Mouse (Mus musculus) MEL (cell line): ENCODE data around the gene Slc16a11. TPM values are rescaled to one million over a fixed set of nuclear protein-coding genes. Genes with fewer than 3 reads are reported as not detected.
A peak's percentile ranks its signal among the peaks of the same experiment; 100 is the strongest.

Experiments
- DNase-seq: peaks from one replicate; pipeline ENCODE4 v3.0.0; 2011; ENCODE audit warnings: low read depth, low spot score
- H3K27ac ChIP-seq: 2 replicates; pipeline ENCODE4 v1.5.1; 2012; ENCODE audit warnings: low read depth, mild to moderate bottlenecking, control low read depth, low read length, moderate library complexity; ENCODE audit not compliant: control insufficient read depth
- H3K27me3 ChIP-seq, 2 experiments: fragments of 150-350 bp in 1 of 2; sonication (generic) in 1 of 2; 2 replicates each; pipeline ENCODE4 v1.6.1; 2012; ENCODE audit warnings: low read length in 2 of 2, mild to moderate bottlenecking in 2 of 2, improper control_type of control experiment in 1 of 2, moderate library complexity in 1 of 2; ENCODE audit not compliant: insufficient read depth in 2 of 2, control insufficient read depth in 1 of 2
- H3K36me3 ChIP-seq, 2 experiments: 2 replicates each; pipeline ENCODE4 v1.6.1; 2012 to 2014; ENCODE audit warnings: low read length in 2 of 2, improper control_type of control experiment in 1 of 2, inconsistent platforms in 1 of 2, mild to moderate bottlenecking in 1 of 2; ENCODE audit not compliant: insufficient read depth in 2 of 2, control insufficient read depth in 1 of 2
- H3K4me1 ChIP-seq, 2 experiments: fragments of 150-350 bp in 1 of 2; sonication (generic) in 1 of 2; 2 replicates each; pipeline ENCODE4 v1.6.1; 2012; ENCODE audit warnings: low read length in 2 of 2, improper control_type of control experiment in 1 of 2, mild to moderate bottlenecking in 1 of 2; ENCODE audit not compliant: insufficient read depth in 2 of 2, control insufficient read depth in 1 of 2
- H3K4me3 ChIP-seq, 2 experiments: fragments of 150-350 bp in 1 of 2; sonication (generic) in 1 of 2; 2 replicates each; pipeline ENCODE4 v1.5.1; 2012; ENCODE audit warnings: low read depth in 2 of 2, low read length in 2 of 2, mild to moderate bottlenecking in 2 of 2, moderate library complexity in 2 of 2, control low read depth in 1 of 2, improper control_type of control experiment in 1 of 2; ENCODE audit not compliant: control insufficient read depth in 1 of 2, insufficient read depth in 1 of 2
- H3K79me2 ChIP-seq: 2 replicates; pipeline ENCODE4 v1.6.1; 2012; ENCODE audit warnings: mild to moderate bottlenecking, low read length, moderate library complexity; ENCODE audit not compliant: control insufficient read depth, poor library complexity, insufficient read depth
- H3K9ac ChIP-seq: 2 replicates; pipeline ENCODE4 v1.6.1; 2012; ENCODE audit warnings: low read depth, mild to moderate bottlenecking, control low read depth, low read length, moderate library complexity; ENCODE audit not compliant: control insufficient read depth, poor library complexity, severe bottlenecking
- H3K9me3 ChIP-seq: fragments of 150-350 bp; sonication (generic); replicated peaks from 2 replicates; pipeline ENCODE4 v1.6.1; 2012; ENCODE audit warnings: mild to moderate bottlenecking, low read length, improper control_type of control experiment, moderate library complexity; ENCODE audit not compliant: insufficient read depth
- BHLHE40 ChIP-seq: IDR thresholded peaks from 2 replicates; pipeline ENCODE4 v1.6.1; 2012; ENCODE audit warnings: low read depth, mild to moderate bottlenecking, inconsistent platforms, low read length, improper control_type of control experiment, borderline replicate concordance
- CTCF ChIP-seq, 3 experiments: IDR thresholded peaks in 2 of 3; conservative IDR thresholded peaks in 1 of 3; 2 replicates each; pipeline ENCODE4 v1.5.1; 2011 to 2012; ENCODE audit warnings: low read length in 3 of 3, low read depth in 2 of 3, mild to moderate bottlenecking in 2 of 3, improper control_type of control experiment in 1 of 3, inconsistent platforms in 1 of 3, mixed read lengths in 1 of 3, moderate library complexity in 1 of 3; ENCODE audit not compliant: control insufficient read depth in 1 of 3, insufficient read depth in 1 of 3, poor library complexity in 1 of 3, severe bottlenecking in 1 of 3
- ELF1 ChIP-seq: IDR thresholded peaks from 2 replicates; pipeline ENCODE4 v1.6.1; 2014; ENCODE audit warnings: low read depth, mild to moderate bottlenecking, inconsistent platforms, low read length, improper control_type of control experiment, moderate library complexity
- HCFC1 ChIP-seq: IDR thresholded peaks from 2 replicates; pipeline ENCODE4 v1.6.1; 2012; ENCODE audit warnings: low read depth, mild to moderate bottlenecking, inconsistent platforms, low read length, improper control_type of control experiment, moderate library complexity
- JUND ChIP-seq: IDR thresholded peaks from 2 replicates; pipeline ENCODE4 v1.6.1; 2011; ENCODE audit warnings: low read depth, mild to moderate bottlenecking, improper control_type of control experiment, low read length
- MAFK ChIP-seq: IDR thresholded peaks from 2 replicates; pipeline ENCODE4 v1.6.1; 2011; ENCODE audit warnings: low read depth, mild to moderate bottlenecking, low read length, improper control_type of control experiment, borderline replicate concordance
- MAX ChIP-seq: IDR thresholded peaks from 2 replicates; pipeline ENCODE4 v1.6.1; 2011; ENCODE audit warnings: low read length, improper control_type of control experiment
- NELFE ChIP-seq: IDR thresholded peaks from 2 replicates; pipeline ENCODE4 v1.6.1; 2011; ENCODE audit warnings: low read depth, low read length, improper control_type of control experiment
- POLR2A ChIP-seq, 2 experiments: IDR thresholded peaks; 2 replicates each; pipeline ENCODE4 v1.6.1; 2011 to 2012; ENCODE audit warnings: low read length in 2 of 2, mild to moderate bottlenecking in 2 of 2, control low read depth in 1 of 2, improper control_type of control experiment in 1 of 2, low read depth in 1 of 2, moderate library complexity in 1 of 2; ENCODE audit not compliant: control insufficient read depth in 1 of 2, insufficient read depth in 1 of 2, poor library complexity in 1 of 2
- POLR2AphosphoS5 ChIP-seq: IDR thresholded peaks from 2 replicates; pipeline ENCODE4 v1.6.1; 2012; ENCODE audit warnings: low read depth, borderline replicate concordance, mild to moderate bottlenecking, inconsistent platforms, low read length, moderate library complexity, mixed read lengths
- RAD21 ChIP-seq: IDR thresholded peaks from 2 replicates; pipeline ENCODE4 v1.6.1; 2011; ENCODE audit warnings: mild to moderate bottlenecking, low read depth, low read length, improper control_type of control experiment
- SMC3 ChIP-seq: IDR thresholded peaks from 2 replicates; pipeline ENCODE4 v1.6.1; 2011; ENCODE audit warnings: low read depth, low read length, improper control_type of control experiment
- TAL1 ChIP-seq: IDR thresholded peaks from 2 replicates; pipeline ENCODE4 v1.6.1; 2012; ENCODE audit warnings: mild to moderate bottlenecking, inconsistent platforms, low read length, moderate library complexity, mixed read lengths
- UBTF ChIP-seq: IDR thresholded peaks from 2 replicates; pipeline ENCODE4 v1.6.1; 2012; ENCODE audit warnings: low read depth, mild to moderate bottlenecking, inconsistent platforms, low read length, improper control_type of control experiment, moderate library complexity, borderline replicate concordance; ENCODE audit not compliant: insufficient read depth
- ZC3H11A ChIP-seq: IDR thresholded peaks from 2 replicates; pipeline ENCODE4 v1.6.1; 2012; ENCODE audit warnings: low read depth, mild to moderate bottlenecking, inconsistent platforms, low read length, improper control_type of control experiment
- ZMIZ1 ChIP-seq: IDR thresholded peaks from 2 replicates; pipeline ENCODE4 v1.6.1; 2012; ENCODE audit warnings: low read depth, mild to moderate bottlenecking, inconsistent platforms, low read length, improper control_type of control experiment, moderate library complexity
- ZNF384 ChIP-seq: IDR thresholded peaks from 2 replicates; pipeline ENCODE4 v1.6.1; 2012; ENCODE audit warnings: low read depth, mild to moderate bottlenecking, inconsistent platforms, low read length, improper control_type of control experiment
- polyA plus RNA-seq, 2 experiments: library from polyadenylated mRNA; stranded (reverse) in 1 of 2; unstranded in 1 of 2; fragments of >175 nt in 1 of 2; fragments of >200 nt in 1 of 2; gene quantifications; 2 replicates each; pipeline versions ENCODE4 v1.2.1 to v1.2.4; 2012; ENCODE audit warnings: low replicate concordance in 2 of 2, low read depth in 1 of 2; ENCODE audit not compliant: insufficient read length in 2 of 2, insufficient read depth in 1 of 2, missing spikeins in 1 of 2
- total RNA-seq: library from RNA; depleted of rRNA; stranded (reverse); fragments of 300-350 nt; gene quantifications from 2 replicates; pipeline ENCODE4 v1.2.3, GENCODE M21; 2012

The Slc16a11 gene
- total and polyA plus RNA-seq, 3 experiments = 0.31 to 1.2 TPM; not detected in 1

DNA sequence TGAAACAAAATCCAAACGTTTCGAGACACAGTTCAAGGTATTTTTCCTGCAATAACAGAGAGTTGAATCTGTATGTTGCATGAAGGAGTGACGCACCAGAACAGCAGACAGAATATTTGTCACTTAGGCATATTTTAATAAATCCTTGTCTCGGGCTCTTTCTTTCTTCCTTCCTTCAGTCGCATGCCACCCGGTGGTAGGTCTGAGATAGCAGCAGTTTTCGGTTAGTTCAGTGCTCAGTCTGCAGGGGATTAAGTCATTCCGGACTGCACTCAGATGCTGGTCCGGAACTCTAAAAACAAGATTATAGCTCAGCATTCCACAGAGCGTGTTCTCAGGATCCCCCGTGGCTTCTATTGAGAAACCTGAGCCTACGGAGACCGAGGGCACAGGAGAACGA lies 33.2 kb upstream of the Slc16a11 start:
- Histone ChIP-seq H3K9me3 (no peaks in the 10 kb centered on the region), H3K79me2 (no peaks in the 10 kb centered on the region), H3K9ac (no peak overlapping the region), H3K27me3 (no peaks in the 10 kb centered on the region), H3K27ac (no peak overlapping the region), H3K4me3 (no peak overlapping the region), H3K4me1 (no peaks in the 10 kb centered on the region), H3K36me3 (no peaks in the 10 kb centered on the region)
- TF ChIP-seq RAD21 = peak; percentile 43
- peak; percentile 74 for TF ChIP-seq SMC3
- no peak for TF ChIP-seq POLR2AphosphoS5
- peak; percentile 24 to 68 (median 55); a peak in 5 of 6 replicates for TF ChIP-seq CTCF (IDR thresholded peaks at IDR 0.05 in 2 of 3, conservative IDR thresholded peaks at IDR 0.05 in 1 of 3; ENCODE audit: control insufficient read depth in 1 of 3, insufficient read depth in 1 of 3, low read depth in 2 of 3, low read length in 3 of 3, poor library complexity in 1 of 3, severe bottlenecking in 1 of 3)
- DNase-seq = peak; percentile 65

DNA sequence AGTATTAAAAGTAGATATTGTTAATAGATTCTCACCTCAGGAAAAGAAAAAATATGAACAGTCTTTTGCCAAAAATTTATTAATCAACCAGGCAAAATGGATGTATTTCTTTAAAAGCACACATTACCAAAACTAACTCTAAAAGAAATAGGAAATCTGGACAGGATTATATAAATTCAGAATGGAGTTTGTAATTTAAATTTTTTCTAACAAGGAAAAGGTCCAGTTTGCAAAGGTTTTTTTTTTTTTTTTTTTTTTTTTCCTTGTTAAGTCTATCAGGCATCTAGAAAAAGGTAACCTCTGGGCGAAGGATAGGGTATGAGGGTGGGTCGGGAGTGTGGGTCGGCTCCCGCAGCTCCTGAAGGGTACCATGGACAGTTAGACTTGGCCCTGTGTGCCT lies 32.1 kb upstream of the Slc16a11 start:
- Histone ChIP-seq H3K27me3 (no peaks in the 10 kb centered on the region), H3K27ac (no peak overlapping the region), H3K9me3 (no peaks in the 10 kb centered on the region), H3K79me2 (no peaks in the 10 kb centered on the region), H3K4me1 (no peaks in the 10 kb centered on the region), H3K4me3 (no peak overlapping the region), H3K36me3 (0 out of 4 replicates have a peak, but pooled peaks cover 0 to 2% of the 10 kb centered on the region in 2 experiments), H3K9ac (no peak overlapping the region)
- TF ChIP-seq HCFC1 (no peak), POLR2A (IDR thresholded peaks at IDR 0.05; ENCODE audit: control insufficient read depth in 1 of 2, insufficient read depth in 1 of 2, low read depth in 1 of 2, low read length in 2 of 2, poor library complexity in 1 of 2) (no peak), ZNF384 (no peak), MAX (no peak), CTCF (IDR thresholded peaks at IDR 0.05 in 2 of 3, conservative IDR thresholded peaks at IDR 0.05 in 1 of 3; ENCODE audit: control insufficient read depth in 1 of 3, insufficient read depth in 1 of 3, low read depth in 2 of 3, low read length in 3 of 3, poor library complexity in 1 of 3, severe bottlenecking in 1 of 3) (no peak), MAFK (no peak), ELF1 (no peak), UBTF (no peak), JUND (no peak)
- DNase-seq = no peak

DNA sequence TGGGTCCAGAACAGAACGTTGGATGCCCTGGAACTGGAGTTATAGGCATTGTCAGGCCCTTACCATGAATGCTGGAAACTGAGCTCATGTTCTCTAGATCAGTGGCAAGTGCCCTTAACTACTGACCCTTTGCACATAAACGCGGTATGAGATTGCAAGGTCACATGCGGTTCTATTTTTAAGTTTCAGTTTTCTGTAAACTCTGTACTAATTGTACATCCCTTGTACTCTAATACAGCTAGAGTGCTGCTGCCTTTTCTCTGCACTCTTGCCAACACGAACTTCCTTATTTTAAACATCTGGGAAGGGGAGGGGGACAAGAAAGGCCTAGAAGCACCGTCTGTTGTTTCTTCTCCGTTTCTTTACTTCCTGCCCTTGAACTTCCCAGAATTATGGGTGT lies 27.4 kb upstream of the Slc16a11 start:
- Histone ChIP-seq H3K27ac (no peak overlapping the region), H3K27me3 (no peaks in the 10 kb centered on the region), H3K36me3 (0 out of 4 replicates have a peak, but pooled peaks cover 0 to 2% of the 10 kb centered on the region in 2 experiments)

More for the DNA sequence above, 27.4 kb upstream of the Slc16a11 start:
- H3K4me1 ChIP-seq = no peaks in the 10 kb centered on the region
- H3K79me2 ChIP-seq = no peaks in the 10 kb centered on the region
- H3K9ac ChIP-seq = no peak overlapping the region
- no peak overlapping the region for H3K4me3 ChIP-seq
- TF ChIP-seq BHLHE40 (no peak), ZMIZ1 (no peak), ZC3H11A (no peak), POLR2AphosphoS5 (no peak), NELFE (no peak), TAL1 (no peak), HCFC1 (no peak)
- DNase-seq = peak; percentile 55
- no peaks in the 10 kb centered on the region for H3K9me3 ChIP-seq
